In the genomic region with DNA sequence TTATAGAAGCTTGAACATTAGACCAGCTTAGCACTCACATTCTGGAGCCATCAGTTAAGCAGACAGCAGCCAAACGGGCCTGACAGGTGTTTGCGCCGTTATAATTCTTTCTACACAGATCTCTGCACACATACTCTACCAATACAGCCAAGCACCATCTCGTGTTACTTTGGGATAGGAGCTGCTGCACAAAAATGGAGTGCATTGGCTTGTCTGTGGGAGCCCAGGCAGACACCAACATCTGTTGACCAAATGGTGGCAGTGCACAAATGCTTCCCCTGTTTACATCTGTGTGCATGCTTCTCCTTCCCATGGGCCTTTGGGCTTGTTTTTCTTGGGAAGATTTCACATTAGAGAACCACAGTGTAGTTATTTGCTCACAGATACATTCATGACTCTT, we compare ENCODE assay signal across 14 mouse cellular contexts.
DNase-seq lines count a peak whose midpoint lies in the region; ATAC-seq and TF ChIP-seq lines count a peak whose summit lies in the region.
"Had no signal": no experiment of that assay in that cellular context is flagged by ENCODE, and none has a peak within 500 bp of the region (broad histone marks: within the 10 kb centered on the region; RNA-seq: fewer than 3 reads in every experiment).

No protein-coding gene starts in this region.

- H3K27me3 ChIP-seq in kidney, postnatal 0 days (ENCODE audit: insufficient read depth, low read length), result no peaks in the 10 kb centered on the region
- H3K27me3 ChIP-seq in kidney, embryonic 16.5 days (ENCODE audit: insufficient read depth, low read length), result no peaks in the 10 kb centered on the region
- no peaks in the 10 kb centered on the region for H3K27me3 ChIP-seq in embryonic facial prominence, embryonic 15.5 days
- no peaks in the 10 kb centered on the region for H3K27me3 ChIP-seq in limb, embryonic 15.5 days

- WGBS in kidney, postnatal 0 days, result 29% methylated on average over 4 of the region's 4 CpGs
- WGBS in kidney, embryonic 16.5 days, result 34% methylated on average over 4 of the region's 4 CpGs
- WGBS in embryonic facial prominence, embryonic 15.5 days, result 25% methylated on average over 4 of the region's 4 CpGs
- 23% methylated on average over 4 of the region's 4 CpGs for WGBS in limb, embryonic 15.5 days

- no peaks in the 10 kb centered on the region for H3K36me3 ChIP-seq in kidney, postnatal 0 days (ENCODE audit: insufficient read depth, low read length)
- no peaks in the 10 kb centered on the region for H3K36me3 ChIP-seq in kidney, embryonic 16.5 days (ENCODE audit: insufficient read depth, low read length)
- H3K36me3 ChIP-seq in embryonic facial prominence, embryonic 15.5 days, result no peaks in the 10 kb centered on the region
- H3K36me3 ChIP-seq in limb, embryonic 15.5 days, result no peaks in the 10 kb centered on the region

- no peak overlapping the region for H3K27ac ChIP-seq in kidney, postnatal 0 days
- no peak overlapping the region for H3K27ac ChIP-seq in kidney, embryonic 16.5 days (ENCODE audit: low read length)
- peak overlapping the region; percentile 80 for H3K27ac ChIP-seq in embryonic facial prominence, embryonic 15.5 days (replicated peaks)
- H3K27ac ChIP-seq in limb, embryonic 15.5 days, result peak overlapping the region; percentile 28

- no peak overlapping the region for H3K4me2 ChIP-seq in kidney, postnatal 0 days (ENCODE audit: low read length)
- no peak overlapping the region for H3K4me2 ChIP-seq in kidney, embryonic 16.5 days (replicated peaks; ENCODE audit: low read depth, low read length)
- H3K4me2 ChIP-seq in embryonic facial prominence, embryonic 15.5 days (replicated peaks), result no peak overlapping the region
- no peak overlapping the region for H3K4me2 ChIP-seq in limb, embryonic 15.5 days

- no peak for ATAC-seq in kidney, postnatal 0 days (replicated peaks; ENCODE audit: low FRiP score, low read depth)
- no peak for ATAC-seq in kidney, embryonic 16.5 days (ENCODE audit: low FRiP score, low TSS enrichment)
- peak; percentile 73; the same call in 1 of the 2 replicates for ATAC-seq in embryonic facial prominence, embryonic 15.5 days (ENCODE audit: insufficient number of reproducible peaks, low FRiP score, low TSS enrichment, low read depth)
- ATAC-seq in limb, embryonic 15.5 days (ENCODE audit: insufficient number of reproducible peaks, low FRiP score, low TSS enrichment, low read depth), result no peak

- peak; percentile 42 for TF ChIP-seq CTCF in kidney, postnatal 0 days (IDR thresholded peaks at IDR 0.05; ENCODE audit: low read depth)

- intact Hi-C loops in left cerebral cortex, postnatal 14 days (cut with DNase I), result no loop called here

- no peaks in the 10 kb centered on the region for H3K4me1 ChIP-seq in kidney, postnatal 0 days (replicated peaks; ENCODE audit: insufficient read depth, low read length)
- H3K4me1 ChIP-seq in kidney, embryonic 16.5 days (ENCODE audit: insufficient read depth, low read length), result 0 out of 2 replicates have a peak, but pooled peaks cover 3% of the 10 kb centered on the region
- peaks cover 10% of the 10 kb centered on the region for H3K4me1 ChIP-seq in embryonic facial prominence, embryonic 15.5 days
- H3K4me1 ChIP-seq in limb, embryonic 15.5 days, result peaks cover 4% of the 10 kb centered on the region; the same call in 1 of the 2 replicates

- H3K9ac ChIP-seq in kidney, postnatal 0 days (ENCODE audit: low read depth, low read length), result no peak overlapping the region
- no peak overlapping the region for H3K9ac ChIP-seq in kidney, embryonic 16.5 days (replicated peaks; ENCODE audit: low read length)
- H3K9ac ChIP-seq in embryonic facial prominence, embryonic 15.5 days, result no peak overlapping the region
- no peak overlapping the region for H3K9ac ChIP-seq in limb, embryonic 15.5 days

- no peaks in the 10 kb centered on the region for H3K9me3 ChIP-seq in kidney, postnatal 0 days (replicated peaks; ENCODE audit: low read length)
- no peaks in the 10 kb centered on the region for H3K9me3 ChIP-seq in kidney, embryonic 16.5 days (ENCODE audit: low read length)
- H3K9me3 ChIP-seq in embryonic facial prominence, embryonic 15.5 days (replicated peaks), result no peaks in the 10 kb centered on the region
- H3K9me3 ChIP-seq in limb, embryonic 15.5 days, result no peaks in the 10 kb centered on the region

- no peak overlapping the region for H3K4me3 ChIP-seq in kidney, postnatal 0 days (replicated peaks; ENCODE audit: low read depth, low read length)
- H3K4me3 ChIP-seq in kidney, embryonic 16.5 days (ENCODE audit: low read length), result no peak overlapping the region
- H3K4me3 ChIP-seq in embryonic facial prominence, embryonic 15.5 days (replicated peaks), result no peak overlapping the region
- H3K4me3 ChIP-seq in limb, embryonic 15.5 days, result no peak overlapping the region
- H3K4me3 ChIP-seq: erythroblast, embryonic 14.5 days had no signal

- peak; percentile 41 for DNase-seq in kidney, postnatal 0 days (ENCODE audit: low spot score)
- DNase-seq in embryo, embryonic 11 days, result peak; percentile 43
- DNase-seq in left cerebral cortex, postnatal 14 days (ENCODE audit: low spot score in 2 of 2), result no peak
- DNase-seq in cerebellum, adult 18-20 months, result no peak
- DNase-seq: adrenal gland, postnatal 10 days; cerebellum, adult 2 months; kidney, adult 2 months; lung, adult 18-20 months; midbrain, embryonic 14.5 days; thymus, postnatal 14 days had no signal

Comparison
In these comparisons a context has a peak if more than half of its experiments do, and no peak if none do; other contexts are left out.
1. DNase-seq: peak in kidney, postnatal 0 days (single experiment) and embryo, embryonic 11 days (single experiment); none in left cerebral cortex, postnatal 14 days (0 of 2) and cerebellum, adult 18-20 months (0 of 2).
2. H3K27ac ChIP-seq: peak in embryonic facial prominence, embryonic 15.5 days (single experiment) and limb, embryonic 15.5 days (single experiment); none in kidney, postnatal 0 days (single experiment) and kidney, embryonic 16.5 days (single experiment).